Mouse (Mus musculus) G1E (cell line): ENCODE data around the gene Ext2. TPM values are rescaled to one million over a fixed set of nuclear protein-coding genes. Genes with fewer than 3 reads are reported as not detected.

ENCODE experiments used
- ATAC-seq: 2 replicates; pipeline ENCODE4 v1.8.0; 2016; ENCODE audit warnings: mild to moderate bottlenecking; ENCODE audit not compliant: insufficient number of reproducible peaks, poor library complexity, low FRiP score, severe bottlenecking; ENCODE audit errors: extremely low read depth
- DNase-seq: peaks from one replicate; pipeline ENCODE4 v3.0.0; 2012; ENCODE audit warnings: low spot score
- H3K27me3 ChIP-seq: 2 replicates; pipeline ENCODE4 v1.6.1; 2012; ENCODE audit warnings: mild to moderate bottlenecking, low read length, inconsistent platforms; ENCODE audit not compliant: insufficient read depth
- H3K36me3 ChIP-seq: replicated peaks from 2 replicates; pipeline ENCODE3; 2012; ENCODE audit warnings: mild to moderate bottlenecking, inconsistent platforms
- H3K4me1 ChIP-seq: 2 replicates; pipeline ENCODE4 v1.6.1; 2012; ENCODE audit warnings: low read depth, low read length, inconsistent platforms, mixed read lengths; ENCODE audit not compliant: insufficient read depth
- H3K4me3 ChIP-seq: 2 replicates; pipeline ENCODE4 v1.5.1; 2012; ENCODE audit warnings: low read depth, mild to moderate bottlenecking, inconsistent platforms, low read length, moderate library complexity, mixed read lengths
- H3K9me3 ChIP-seq: replicated peaks from 2 replicates; pipeline ENCODE4 v1.6.1; 2012; ENCODE audit warnings: inconsistent platforms
- CTCF ChIP-seq: IDR thresholded peaks from 2 replicates; pipeline ENCODE4 v1.5.1; 2012; ENCODE audit warnings: low read depth, low read length, inconsistent platforms, mixed read lengths
- GATA1 ChIP-seq: IDR thresholded peaks from 2 replicates; pipeline ENCODE4 v1.6.1; 2012; ENCODE audit warnings: borderline replicate concordance, low read length, inconsistent platforms, mixed read lengths
- GATA2 ChIP-seq: IDR thresholded peaks from 2 replicates; pipeline ENCODE4 v1.6.1; 2012; ENCODE audit warnings: low read depth, low read length, inconsistent platforms, borderline replicate concordance
- POLR2AphosphoS5 ChIP-seq: IDR thresholded peaks from 2 replicates; pipeline ENCODE4 v1.6.1; 2012; ENCODE audit warnings: low read depth, low read length, inconsistent platforms; ENCODE audit not compliant: insufficient replicate concordance
- TAL1 ChIP-seq: conservative IDR thresholded peaks from 2 replicates; pipeline ENCODE4 v1.6.1; 2012; ENCODE audit warnings: low read depth, low read length, inconsistent platforms, mixed read lengths
- polyA plus RNA-seq: library from polyadenylated mRNA; stranded (reverse); fragments of >175 nt; gene quantifications from 2 replicates; pipeline ENCODE4 v1.2.3, GENCODE M21; 2012
- total RNA-seq, 2 experiments: library from RNA; stranded (forward) in 1 of 2; stranded (reverse) in 1 of 2; fragments of 200-1000 nt in 1 of 2; fragments of >200 nt in 1 of 2; fragmentation: Nextera tagmentation in 1 of 2; gene quantifications; 2 replicates each; pipeline ENCODE4 v1.2.3; 2014 to 2017

Ext2 gene
- total and polyA plus RNA-seq, 3 experiments: 22.9 to 42.6 (median 25.0) TPM

- Histone ChIP-seq H3K36me3 (no peaks in the 10 kb centered on the region), H3K4me1 (no peaks in the 10 kb centered on the region), H3K9me3 (no peaks in the 10 kb centered on the region), H3K4me3 (no peak overlapping the region), H3K27me3 (peaks cover 9% of the 10 kb centered on the region)
- no peak for TF ChIP-seq GATA1
- no peak for TF ChIP-seq TAL1
- TF ChIP-seq POLR2AphosphoS5: no peak
- TF ChIP-seq GATA2: no peak
- TF ChIP-seq CTCF: no peak
- DNase-seq: no peak
- no peak for ATAC-seq
Observed at GRCm38 (mm10) chr2:93683674-93684073, 138.7 kb downstream of the Ext2 start.

GRCm38 (mm10) chr2:93682601-93683202 is 139.7 kb downstream of the Ext2 start:
- peaks cover 9% of the 10 kb centered on the region for H3K27me3 ChIP-seq
- no peaks in the 10 kb centered on the region for H3K4me1 ChIP-seq
- TF ChIP-seq GATA1: no peak
- no peak for TF ChIP-seq TAL1
- no peak for TF ChIP-seq POLR2AphosphoS5
- TF ChIP-seq GATA2: no peak
- H3K9me3 ChIP-seq: no peaks in the 10 kb centered on the region
- DNase-seq (no peak), ATAC-seq (no peak)
- H3K36me3 ChIP-seq: no peaks in the 10 kb centered on the region
- no peak overlapping the region for H3K4me3 ChIP-seq

DNA sequence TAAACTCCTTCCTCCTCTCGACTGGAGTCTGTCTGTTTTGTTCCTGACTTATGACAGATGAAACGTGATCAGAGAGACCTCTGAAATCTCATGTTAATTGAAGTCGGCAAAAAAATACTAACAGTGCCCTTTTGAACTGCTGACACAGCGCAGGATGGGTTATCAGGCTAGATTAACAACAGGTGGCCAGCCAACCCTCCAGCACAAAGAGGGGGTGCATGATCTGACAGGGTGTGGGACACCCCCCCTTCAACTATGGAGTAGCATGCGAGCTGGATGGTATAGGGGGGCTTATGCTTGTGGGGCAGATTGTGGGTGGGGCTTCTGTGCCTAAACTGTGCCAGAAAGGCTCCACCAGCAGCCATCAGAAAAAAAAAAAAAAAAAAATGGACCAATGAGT is 141.0 kb downstream of the Ext2 start:
- ATAC-seq: no peak
- no peak overlapping the region for H3K4me3 ChIP-seq
- TF ChIP-seq POLR2AphosphoS5 (no peak), TAL1 (no peak), GATA2 (no peak), CTCF (no peak), GATA1 (no peak)
- H3K27me3 ChIP-seq: peaks cover 12% of the 10 kb centered on the region
- no peak for DNase-seq
- no peaks in the 10 kb centered on the region for H3K9me3 ChIP-seq
- no peaks in the 10 kb centered on the region for H3K4me1 ChIP-seq
- no peaks in the 10 kb centered on the region for H3K36me3 ChIP-seq

GRCm38 (mm10) chr2:93677231-93677630 is 145.1 kb downstream of the Ext2 start:
- peaks cover 12% of the 10 kb centered on the region for H3K27me3 ChIP-seq
- DNase-seq: no peak

GRCm38 (mm10) chr2:93671573-93672184 is 150.7 kb downstream of the Ext2 start:
- ATAC-seq: no peak
- no peaks in the 10 kb centered on the region for H3K36me3 ChIP-seq
- no peak for DNase-seq
- H3K4me3 ChIP-seq: no peak overlapping the region
- H3K4me1 ChIP-seq: no peaks in the 10 kb centered on the region
- H3K9me3 ChIP-seq: no peaks in the 10 kb centered on the region
- H3K27me3 ChIP-seq: peaks cover 6% of the 10 kb centered on the region; the same call in 1 of the 2 replicates
- TF ChIP-seq TAL1 (no peak), GATA1 (no peak), POLR2AphosphoS5 (no peak), GATA2 (no peak), CTCF (no peak)

More at GRCm38 (mm10) chr2:93677231-93677630, 145.1 kb downstream of the Ext2 start:
- no peak for ATAC-seq
- H3K36me3 ChIP-seq: no peaks in the 10 kb centered on the region
- TF ChIP-seq TAL1: no peak
- no peaks in the 10 kb centered on the region for H3K9me3 ChIP-seq
- no peak overlapping the region for H3K4me3 ChIP-seq
- no peaks in the 10 kb centered on the region for H3K4me1 ChIP-seq

DNA sequence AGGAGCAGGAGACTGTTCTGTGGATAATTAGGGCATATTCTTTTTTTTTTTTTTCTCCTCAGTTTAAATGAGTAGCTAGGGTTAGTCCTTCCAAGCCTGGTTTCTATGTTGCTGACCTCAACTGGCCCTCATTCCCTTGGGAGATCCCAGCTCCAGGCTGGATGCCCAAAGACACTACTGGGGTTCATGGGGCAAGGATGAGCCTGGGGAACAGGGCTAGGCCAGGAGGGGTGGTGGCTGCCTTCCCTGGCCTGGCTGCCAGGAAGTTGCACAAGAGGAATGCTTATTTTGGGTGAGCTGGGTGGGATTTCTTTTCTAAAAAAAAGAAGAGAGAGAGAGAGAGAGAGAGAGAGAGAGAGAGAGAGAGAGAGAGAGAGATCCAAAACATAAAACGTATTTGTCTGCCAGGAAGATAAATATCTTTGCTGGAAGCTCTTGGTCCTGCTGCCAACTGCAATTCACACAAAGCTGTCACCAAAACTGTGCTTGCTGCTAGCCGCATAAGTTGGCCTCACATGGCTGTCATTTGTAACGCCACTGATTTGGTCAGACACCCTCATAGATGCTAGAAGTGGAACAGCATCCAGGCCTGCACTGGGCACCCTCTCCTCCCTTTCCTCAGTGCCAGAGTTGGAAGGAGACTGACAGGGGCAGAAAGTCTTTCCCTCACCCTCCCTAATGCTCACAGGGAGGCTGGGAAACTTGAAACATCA is 156.1 kb downstream of the Ext2 start:
- ATAC-seq: no peak
- H3K36me3 ChIP-seq: no peaks in the 10 kb centered on the region
- peaks cover 9% of the 10 kb centered on the region; the same call in 1 of the 2 replicates for H3K27me3 ChIP-seq
- no peaks in the 10 kb centered on the region for H3K9me3 ChIP-seq
- no peaks in the 10 kb centered on the region for H3K4me1 ChIP-seq
- H3K4me3 ChIP-seq: no peak overlapping the region
- TF ChIP-seq GATA1: no peak
- no peak for TF ChIP-seq CTCF
- TF ChIP-seq TAL1: no peak
- TF ChIP-seq GATA2: no peak
- TF ChIP-seq POLR2AphosphoS5: no peak
- DNase-seq: no peak
